Mouse (Mus musculus): ENCODE results near the gene Trim31. TPM values are rescaled to one million over a fixed set of nuclear protein-coding genes. Genes with fewer than 3 reads are reported as not detected.
A peak's percentile ranks its signal among the peaks of the same experiment; 100 is the strongest.
"Not testable (repeated sequence)": the region's sequence is repeated elsewhere in the genome, so short reads cannot be mapped to it uniquely, and the experiment has no call there.

The Trim31 gene
- not detected for total RNA-seq (2021)
- long read RNA-seq, experiment 1, result 0 reads
- long read RNA-seq, experiment 2, result 0 reads

- no peak for DNase-seq
Measured at GRCm38 (mm10) chr17:36897552-36898205, at the start of gene Trim31. Trim31 (plus strand) TSS chr17:36898118.

- no peak for DNase-seq
Measured at GRCm38 (mm10) chr17:36848911-36849310, 49.0 kb upstream of the Trim31 start.

GRCm38 (mm10) chr17:36849992-36850391 is 47.9 kb upstream of the Trim31 start:
- no peak for DNase-seq

GRCm38 (mm10) chr17:36851200-36851599 is 46.7 kb upstream of the Trim31 start:
- no peak for DNase-seq

- DNase-seq, result no peak
Measured at GRCm38 (mm10) chr17:36851627-36852026, 46.3 kb upstream of the Trim31 start.

GRCm38 (mm10) chr17:36855484-36855883 is 42.4 kb upstream of the Trim31 start:
- no peak for DNase-seq

GRCm38 (mm10) chr17:36856236-36856635 is 41.7 kb upstream of the Trim31 start:
- DNase-seq, result no peak

GRCm38 (mm10) chr17:36858181-36858580 is 39.7 kb upstream of the Trim31 start:
- DNase-seq, result no peak

GRCm38 (mm10) chr17:36861680-36862079 is 36.2 kb upstream of the Trim31 start:
- DNase-seq, result no peak

- no peak for DNase-seq
Measured at GRCm38 (mm10) chr17:36866719-36867527, 31.0 kb upstream of the Trim31 start, which contains the start of gene Trim15. Trim15 (minus strand) TSS chr17:36867210.

GRCm38 (mm10) chr17:36868836-36869235 is 29.1 kb upstream of the Trim31 start:
- DNase-seq, result no peak

GRCm38 (mm10) chr17:36869284-36869954 is 28.5 kb upstream of the Trim31 start, which contains the start of gene Trim10:
Trim10 (plus strand) TSS chr17:36869574.
- no peak for DNase-seq

GRCm38 (mm10) chr17:36869955-36870810 is 27.7 kb upstream of the Trim31 start:
- DNase-seq, result peak; percentile 18 to 22

- no peak for DNase-seq
Measured at GRCm38 (mm10) chr17:36874636-36875035, 23.3 kb upstream of the Trim31 start.

- DNase-seq, result no peak
Measured at GRCm38 (mm10) chr17:36883350-36883749, 14.6 kb upstream of the Trim31 start.

- no peak for DNase-seq
Measured at GRCm38 (mm10) chr17:36885132-36885790, 12.7 kb upstream of the Trim31 start.

GRCm38 (mm10) chr17:36890073-36890903 is 7.6 kb upstream of the Trim31 start, which contains the start of gene Trim40:
Trim40 (minus strand) TSS chr17:36890123.
- DNase-seq, result no peak

GRCm38 (mm10) chr17:36891496-36891895 is 6.4 kb upstream of the Trim31 start:
- not testable (repeated sequence) for DNase-seq

- DNase-seq, result peak; percentile 7 to 45
Measured at GRCm38 (mm10) chr17:36892362-36892761, 5.6 kb upstream of the Trim31 start.

GRCm38 (mm10) chr17:36893387-36893786 is 4.5 kb upstream of the Trim31 start:
- no peak for DNase-seq
